Mouse (Mus musculus) thymus, postnatal 25 days (tissue): Measurements from ENCODE around the gene Cmbl.
"Not testable (repeated sequence)": the region's sequence is repeated elsewhere in the genome, so short reads cannot be mapped to it uniquely, and the experiment has no call there.

Experiments
- DNase-seq: peaks from one replicate; pipeline ENCODE4 v3.0.0; 2022

The Cmbl gene

DNA sequence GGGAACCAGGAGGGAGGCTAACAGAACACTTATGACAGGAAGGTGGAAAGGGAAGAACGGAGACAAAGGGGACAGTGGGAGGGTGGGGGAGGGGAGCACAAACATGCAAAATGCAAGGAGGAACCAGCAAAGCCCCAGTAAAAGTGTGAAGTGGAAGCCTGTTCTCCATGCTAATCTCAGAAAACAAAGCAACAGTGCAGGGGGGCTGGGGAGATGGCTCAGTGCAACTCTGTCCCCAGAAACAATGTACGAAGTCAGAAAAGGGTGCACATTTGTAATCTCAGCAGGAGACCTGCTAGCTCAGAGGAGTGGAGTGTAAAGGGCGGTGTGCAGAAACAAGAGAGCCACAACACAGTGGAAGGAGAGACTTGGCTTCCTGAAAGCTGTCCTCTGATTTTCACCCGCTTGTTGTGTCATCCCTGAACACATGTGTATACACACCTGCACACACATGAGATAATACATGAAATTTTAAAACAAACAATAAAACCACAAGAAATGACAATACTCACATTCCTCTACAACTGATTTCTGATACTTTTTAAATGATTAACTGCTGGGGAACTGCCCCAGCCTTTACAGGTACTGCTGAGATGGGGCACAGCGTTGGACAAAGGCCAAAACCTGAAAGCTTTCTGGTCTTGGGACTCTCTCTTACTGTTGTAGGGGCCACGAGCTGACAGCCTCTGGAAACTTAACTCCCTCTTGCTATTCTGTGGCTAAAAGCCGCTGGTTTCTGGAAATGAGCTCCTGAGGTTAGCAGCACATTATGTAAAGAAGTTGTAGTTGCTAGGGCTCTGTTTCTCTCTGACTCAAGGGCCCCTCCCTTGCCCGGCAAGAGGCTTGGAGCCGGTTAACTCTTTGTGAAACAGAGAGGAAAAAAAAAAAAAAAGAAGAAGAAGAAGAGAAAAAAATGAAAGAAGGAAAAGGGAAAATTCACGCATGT is 22.9 kb upstream of the Cmbl start:
- no peak for DNase-seq

- no peak for DNase-seq
These were observed 21.9 kb upstream of the Cmbl start for GRCm38 (mm10) chr15:31543246-31543645.

DNA sequence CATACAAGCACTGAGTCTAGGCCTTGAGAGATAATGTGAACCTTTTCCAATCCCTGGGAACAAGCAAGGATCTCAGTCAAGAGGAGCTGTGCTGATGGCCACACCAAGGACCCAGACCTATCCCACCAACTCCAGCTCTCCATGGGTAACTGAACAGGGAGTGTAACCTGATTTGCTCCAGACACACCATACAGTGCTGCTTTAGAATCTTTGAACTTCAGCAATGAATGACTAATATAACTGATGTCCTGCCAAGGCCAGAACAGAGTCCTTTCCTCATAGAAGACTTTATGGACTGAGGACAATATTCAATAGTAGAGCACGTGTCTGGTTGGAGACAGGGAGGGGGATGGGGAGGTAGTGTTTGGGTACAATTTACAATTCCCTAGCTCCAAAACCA is 20.1 kb upstream of the Cmbl start:
- DNase-seq = no peak

DNA sequence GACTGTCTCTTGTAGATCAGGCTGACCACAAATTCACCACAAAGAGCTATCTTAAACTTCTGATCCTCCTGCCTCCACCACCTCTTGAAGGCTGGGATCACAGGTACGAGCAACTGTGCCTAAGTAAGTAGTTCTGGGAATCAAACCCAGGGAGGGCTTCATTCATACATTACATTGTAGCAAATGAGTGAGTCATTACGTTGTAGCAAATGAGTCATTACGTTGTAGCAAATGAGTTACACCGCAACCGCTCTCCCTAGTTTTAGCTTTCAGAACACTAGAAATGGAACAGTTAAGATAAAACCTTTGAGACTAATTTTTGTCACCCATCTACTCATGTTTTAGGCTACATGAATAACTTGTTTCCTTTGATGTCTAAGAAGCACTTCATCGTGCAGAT is 18.9 kb upstream of the Cmbl start:
- no peak for DNase-seq

GRCm38 (mm10) chr15:31547421-31547820 is 17.8 kb upstream of the Cmbl start:
- no peak for DNase-seq

DNA sequence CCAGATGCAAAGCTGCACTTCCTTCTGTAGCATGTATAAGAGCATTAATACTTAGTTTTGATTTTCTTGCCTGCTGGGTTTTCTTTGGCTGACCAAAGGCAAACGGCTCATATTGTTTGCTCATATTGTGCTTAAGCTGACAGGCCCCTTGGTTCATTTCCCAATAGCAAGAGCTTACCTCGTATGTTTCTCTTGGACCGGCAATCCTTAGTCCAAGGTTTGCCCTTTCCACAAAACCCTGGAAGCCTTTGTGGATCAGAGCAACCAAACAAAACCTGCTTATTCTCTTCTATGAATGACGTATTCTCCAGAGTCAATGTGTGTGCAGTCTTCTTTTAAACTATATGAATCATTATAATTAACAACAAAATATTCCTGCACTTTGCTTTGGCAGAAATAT is 14.8 kb upstream of the Cmbl start:
- no peak for DNase-seq

GRCm38 (mm10) chr15:31554855-31555254 is 10.3 kb upstream of the Cmbl start:
- no peak for DNase-seq

GRCm38 (mm10) chr15:31561390-31561789 is 3.8 kb upstream of the Cmbl start:
- no peak for DNase-seq

DNA sequence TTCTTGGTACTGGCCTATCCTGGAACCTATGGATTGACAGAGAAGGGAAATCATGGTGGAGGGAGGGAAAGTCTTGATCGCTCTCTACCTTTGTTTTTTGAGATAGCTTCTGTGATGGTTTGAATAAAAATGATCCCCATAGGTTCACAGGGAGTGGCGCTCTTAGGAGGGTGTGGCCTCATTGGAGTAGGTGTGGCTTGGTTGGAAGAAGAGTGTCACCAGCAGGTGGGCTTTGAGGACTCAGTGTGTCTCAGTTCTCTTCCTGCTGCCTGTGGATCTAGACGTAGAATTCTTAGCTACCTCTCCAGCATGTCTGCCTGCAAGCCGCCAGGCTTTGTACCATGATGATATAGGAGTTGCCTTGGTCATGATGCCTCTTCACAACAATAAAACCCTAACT is 3.2 kb upstream of the Cmbl start:
- no peak for DNase-seq

- no peak for DNase-seq
These were observed 2.3 kb upstream of the Cmbl start for GRCm38 (mm10) chr15:31562847-31563246.

GRCm38 (mm10) chr15:31563577-31564546 is 1.3 kb upstream of the Cmbl start:
- no peak for DNase-seq

- DNase-seq = no peak
These were observed 597 bp downstream of the Cmbl start for GRCm38 (mm10) chr15:31565786-31566185.

DNA sequence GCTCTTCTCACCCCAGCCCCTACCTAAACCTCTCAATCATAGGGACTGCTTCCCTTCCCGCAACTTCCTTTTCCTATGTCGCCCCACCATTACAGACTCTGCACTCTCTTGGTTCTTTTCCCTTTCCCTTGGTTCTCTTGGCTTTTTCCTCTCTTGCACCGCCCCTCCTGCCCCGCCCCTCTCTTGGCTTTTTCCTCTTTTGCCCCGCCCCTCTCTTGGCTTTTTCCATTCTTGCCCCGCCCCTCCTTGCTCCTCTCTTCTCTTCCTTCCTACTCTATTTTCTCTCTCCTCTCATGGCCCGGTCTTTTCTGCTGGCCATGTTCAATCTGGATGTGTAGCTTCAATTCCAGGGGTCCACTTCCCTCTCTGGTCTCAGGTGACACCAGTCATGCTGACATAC is 2.2 kb downstream of the Cmbl start:
- DNase-seq = no peak

DNA sequence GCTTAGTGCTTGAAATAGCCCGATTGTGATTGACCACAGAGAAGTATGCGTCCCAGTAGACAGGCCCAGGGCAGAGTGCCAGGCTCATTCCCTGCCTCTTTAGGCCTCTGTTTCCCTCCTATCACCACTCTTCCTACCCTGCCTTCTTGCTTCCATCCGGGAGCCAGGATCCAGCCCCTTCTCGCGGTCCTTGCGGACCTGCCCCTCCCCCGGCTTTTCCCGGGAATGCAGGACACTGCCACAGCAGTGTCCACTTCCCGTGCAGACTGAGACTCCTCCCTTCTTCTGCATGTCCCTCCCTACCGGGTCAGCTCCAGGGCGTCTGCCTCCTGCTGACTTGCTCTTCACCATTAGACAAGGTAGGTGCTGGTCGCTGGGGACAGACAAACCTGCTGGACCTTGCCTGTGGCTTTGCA is 3.4 kb downstream of the Cmbl start:
- no peak for DNase-seq

DNA sequence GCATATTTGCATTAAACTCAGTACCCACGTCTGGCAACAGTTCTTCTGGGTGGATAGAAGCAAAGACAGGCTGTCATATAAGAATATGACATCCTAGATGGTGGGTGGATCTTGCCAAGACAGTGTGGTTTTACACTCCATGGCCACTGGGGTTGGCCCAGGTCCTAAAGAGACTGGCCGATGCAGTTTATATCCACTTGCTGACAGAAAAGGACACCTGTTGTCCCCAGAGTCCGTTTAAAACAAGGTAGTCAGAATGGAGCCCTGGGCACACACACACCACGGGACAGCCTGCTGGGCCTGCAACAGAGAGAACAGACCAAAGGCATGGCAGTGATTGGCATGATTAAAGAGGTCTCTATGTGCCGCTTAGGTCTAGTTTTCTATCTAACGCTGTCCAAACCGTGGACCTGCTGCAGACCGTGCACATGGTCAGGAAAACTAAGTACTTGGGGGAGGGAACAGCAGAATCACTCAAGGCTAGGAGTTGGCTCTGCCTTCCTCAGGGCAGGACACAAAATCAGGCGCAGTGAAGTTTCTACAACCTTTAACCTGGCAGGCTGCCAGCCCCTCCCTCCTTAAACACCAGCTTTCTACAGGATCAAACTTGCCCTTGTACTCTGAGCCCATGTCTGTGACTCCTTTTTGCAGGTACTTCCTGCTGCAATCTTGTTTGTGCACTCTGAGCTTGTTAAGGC is 4.3 kb downstream of the Cmbl start:
- DNase-seq = no peak

GRCm38 (mm10) chr15:31570959-31571358 is 5.8 kb downstream of the Cmbl start:
- DNase-seq = no peak

DNA sequence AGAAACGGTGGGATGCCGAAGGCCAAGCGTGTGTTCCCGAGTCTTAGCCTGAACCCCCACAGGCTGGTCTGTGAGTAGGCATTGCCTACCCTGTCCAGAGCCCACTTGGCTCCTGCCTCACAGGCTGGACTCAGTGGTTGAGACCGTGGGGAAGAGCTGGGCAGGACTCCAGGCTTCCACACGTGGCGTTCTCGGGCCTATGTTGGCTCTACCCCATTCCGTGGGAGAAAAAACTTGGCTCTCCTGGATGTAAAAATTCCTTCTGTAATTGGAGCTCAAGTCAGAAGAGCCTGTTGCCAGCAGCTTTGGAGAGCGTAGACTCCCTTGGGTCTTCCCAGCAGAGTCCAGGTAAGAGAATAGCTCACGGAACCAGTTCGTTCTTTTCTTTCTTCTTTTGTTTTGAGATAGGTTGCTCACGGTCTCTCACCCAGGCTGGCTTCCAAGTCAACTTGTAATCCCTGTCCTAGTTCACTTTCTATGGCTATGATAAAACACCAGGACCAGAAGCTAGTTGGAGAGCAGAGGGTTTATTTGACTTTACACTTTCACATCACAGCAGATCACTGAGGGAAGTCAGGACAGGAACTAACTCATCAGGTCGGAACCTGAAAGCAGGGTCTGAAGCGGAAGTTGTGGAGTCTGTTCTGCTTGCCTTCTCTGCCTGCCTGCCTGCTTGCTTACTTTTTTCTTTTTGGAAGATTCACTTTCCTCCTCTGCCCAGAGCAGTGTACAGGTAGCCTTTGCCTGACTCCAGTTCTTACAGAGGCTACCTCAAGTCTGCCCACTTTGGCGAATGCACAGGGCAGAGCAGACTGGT is 6.9 kb downstream of the Cmbl start:
- DNase-seq = no peak

DNA sequence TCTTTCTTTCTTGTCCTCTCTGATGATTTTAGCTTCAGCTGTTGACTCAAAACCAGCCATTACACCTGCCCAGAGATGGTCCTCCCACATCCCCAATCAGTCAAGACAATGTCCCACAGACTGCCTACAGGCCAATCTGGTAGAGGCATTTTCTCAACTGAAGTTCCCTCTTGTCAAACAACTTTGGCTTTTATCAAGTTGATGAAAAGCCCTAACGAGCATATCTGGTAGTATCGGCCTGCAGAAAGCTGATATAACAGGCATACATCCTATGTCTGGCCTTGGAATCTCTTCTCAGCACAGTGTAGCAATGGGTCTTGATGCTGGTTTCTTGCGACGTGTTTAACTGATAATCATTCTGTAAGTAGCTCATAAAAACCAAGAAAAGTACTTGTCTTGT is 8.1 kb downstream of the Cmbl start:
- DNase-seq = no peak

DNA sequence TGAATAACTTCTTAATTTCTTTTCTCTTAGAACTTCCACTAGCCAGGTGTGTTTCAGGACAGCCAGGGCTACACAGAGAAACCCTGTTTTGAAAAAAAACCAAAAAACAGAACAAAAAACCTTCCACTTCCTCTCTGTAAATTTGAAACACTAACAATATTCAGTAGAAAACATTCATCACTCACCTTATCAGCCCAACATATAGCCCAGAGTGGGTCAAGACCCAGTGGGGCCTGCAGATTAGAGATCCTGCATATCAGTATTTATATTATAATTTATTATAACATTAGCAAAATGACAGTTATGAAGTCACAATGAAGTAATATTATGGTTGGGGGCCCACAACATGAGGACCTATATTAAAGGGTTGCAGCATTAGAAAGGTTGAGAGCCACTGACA is 8.5 kb downstream of the Cmbl start:
- no peak for DNase-seq

DNA sequence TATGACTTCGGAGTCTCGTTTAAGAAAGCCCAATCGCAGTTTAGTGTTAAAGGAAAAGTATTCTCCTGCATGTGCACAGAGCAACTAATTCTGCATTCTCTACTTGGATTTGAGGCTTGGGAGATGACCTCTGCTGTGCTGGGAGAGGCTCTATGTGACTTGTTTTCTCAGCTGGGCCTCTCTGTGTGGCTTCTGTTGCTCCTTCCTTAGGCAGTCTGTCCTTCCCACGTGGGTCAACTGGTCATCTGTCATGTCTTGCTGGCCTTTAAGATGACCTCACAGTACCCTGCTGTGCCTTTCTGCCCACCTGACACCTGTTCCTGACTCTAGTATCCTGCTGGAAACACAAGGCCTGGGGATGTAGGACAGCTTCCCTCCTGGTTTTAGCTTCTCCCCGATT is 10.9 kb downstream of the Cmbl start:
- no peak for DNase-seq

GRCm38 (mm10) chr15:31581086-31581485 is 15.9 kb downstream of the Cmbl start:
- not testable (repeated sequence) for DNase-seq
